Mouse (Mus musculus): ENCODE data around the gene Mybpc1.

Mybpc1 gene

DNA sequence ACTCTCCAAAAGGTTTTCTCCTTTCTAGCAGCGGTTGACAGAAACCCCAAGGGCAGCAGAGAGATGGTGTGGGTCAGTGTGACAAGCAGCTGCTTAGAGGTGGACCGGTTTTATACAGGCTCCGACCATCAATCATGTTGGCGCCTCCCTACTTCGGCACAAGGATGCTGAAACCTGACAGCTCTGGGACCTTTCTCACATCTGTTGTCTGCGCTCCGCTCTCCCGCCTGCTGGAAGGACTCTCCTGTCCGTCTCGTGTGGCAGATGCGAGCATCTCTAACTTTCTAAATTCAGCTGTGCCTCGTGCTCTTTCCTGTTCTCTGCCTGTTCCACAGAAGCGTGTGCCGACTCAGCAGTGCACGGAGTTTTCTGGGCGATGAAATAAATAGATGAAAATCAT lies at the start of gene Mybpc1:
Gene Mybpc1, minus strand, starts transcription at position 210 of the 400 bp plus-strand sequence.
- peak; percentile 84 for DNase-seq (ENCODE audit: low spot score)

DNA sequence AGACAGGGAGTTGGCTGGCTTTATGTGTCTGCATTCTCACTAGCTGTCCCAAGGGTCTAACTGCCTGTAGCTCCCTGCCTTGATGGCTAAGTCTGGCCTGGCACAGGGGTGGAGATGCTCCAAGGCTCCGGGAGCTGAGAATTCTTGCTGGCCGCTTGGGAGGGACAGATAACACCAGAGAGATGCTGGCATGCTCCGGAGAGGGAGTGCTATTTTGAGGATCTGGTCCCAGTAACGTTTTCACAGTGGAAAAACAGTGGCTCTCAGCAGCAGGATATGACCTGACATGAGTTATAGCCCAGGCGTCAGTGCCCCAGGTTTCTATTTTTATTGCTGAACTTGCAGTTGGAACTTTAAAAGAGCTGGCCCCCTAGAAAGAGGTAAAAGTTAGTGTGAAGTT lies 40.5 kb upstream of the Mybpc1 start:
- no peak for DNase-seq (ENCODE audit: low spot score)

DNA sequence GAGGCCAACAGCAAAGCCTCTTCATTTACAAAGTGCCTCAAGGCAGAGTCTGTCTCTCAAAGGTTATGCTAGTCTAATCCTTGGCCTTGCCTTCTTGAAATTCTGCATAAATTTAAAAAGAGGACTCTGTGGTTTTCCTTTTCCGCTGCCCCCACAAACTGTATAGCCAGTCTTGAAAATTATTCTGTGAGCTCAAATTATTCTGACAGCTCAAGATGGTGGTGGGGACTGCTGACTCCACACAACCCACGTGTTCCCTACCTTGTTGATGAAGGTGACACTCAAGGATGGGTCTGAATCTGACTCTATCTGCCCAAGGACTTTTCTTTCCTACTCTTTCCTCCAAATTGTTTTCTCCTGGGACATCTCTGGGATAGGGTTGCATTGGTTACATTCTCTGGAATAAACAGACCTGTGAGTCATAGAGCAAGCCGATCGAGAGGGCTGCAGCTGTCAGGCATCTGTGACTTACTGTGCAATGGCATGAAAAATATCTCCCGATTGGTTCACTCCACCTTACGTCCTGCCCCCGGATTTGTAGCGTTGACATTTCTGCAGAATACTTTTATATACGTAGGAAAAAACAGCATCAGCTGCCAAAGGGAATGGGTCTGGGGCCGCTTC lies 26.5 kb upstream of the Mybpc1 start:
- no peak for DNase-seq (ENCODE audit: low spot score)

DNA sequence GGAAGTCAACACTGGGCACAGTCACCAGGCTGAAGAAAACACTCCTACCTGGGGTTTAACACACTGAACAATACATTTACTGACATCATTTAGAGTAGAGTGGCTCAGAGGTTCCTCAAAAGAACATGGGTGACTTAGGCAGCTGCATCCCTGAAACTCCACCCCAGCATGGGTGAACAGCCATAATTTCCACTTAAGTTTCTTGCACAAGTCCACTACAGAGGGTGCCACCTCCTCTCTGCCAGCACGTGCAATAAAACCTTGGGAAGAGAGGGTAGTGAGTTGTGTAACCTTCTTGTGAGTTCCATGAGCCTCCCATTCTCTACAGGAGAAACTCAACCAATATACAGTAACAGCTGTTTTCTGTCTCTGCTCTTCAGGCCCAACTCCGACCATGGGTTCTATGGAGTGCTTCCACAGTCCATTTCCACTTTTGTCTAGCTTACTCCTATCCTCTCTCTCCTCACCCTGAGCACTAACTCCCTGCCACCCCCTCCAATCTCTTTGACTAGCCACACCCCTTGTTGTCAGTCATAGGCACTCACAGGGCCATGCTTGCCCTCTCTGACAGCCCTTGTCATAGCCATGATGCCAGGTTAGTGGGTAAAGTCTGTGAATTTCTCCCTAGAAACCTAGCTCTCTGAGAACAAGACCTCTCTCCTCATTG lies 25.8 kb upstream of the Mybpc1 start:
- no peak for DNase-seq (ENCODE audit: low spot score)

DNA sequence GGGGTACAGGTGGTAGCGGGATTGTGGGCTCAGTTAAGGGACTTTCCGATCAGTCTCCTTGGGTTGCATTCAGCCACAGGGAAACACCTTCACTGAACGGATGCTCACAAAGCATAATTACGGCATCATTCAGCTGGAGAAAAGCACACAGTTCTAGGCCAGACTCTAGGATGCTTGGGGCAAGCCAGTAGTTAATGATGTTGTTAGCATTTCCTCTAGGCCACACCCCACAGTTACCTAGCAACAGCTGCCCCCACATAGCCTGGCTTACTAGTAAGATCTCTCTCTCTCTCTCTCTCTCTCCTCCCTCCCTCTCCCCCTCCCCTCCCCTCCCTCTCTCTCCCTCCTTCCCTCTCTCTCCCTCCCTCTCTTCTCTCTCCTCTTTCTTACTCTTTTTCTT lies 22.1 kb upstream of the Mybpc1 start:
- peak; percentile 12 for DNase-seq (ENCODE audit: low spot score)

DNA sequence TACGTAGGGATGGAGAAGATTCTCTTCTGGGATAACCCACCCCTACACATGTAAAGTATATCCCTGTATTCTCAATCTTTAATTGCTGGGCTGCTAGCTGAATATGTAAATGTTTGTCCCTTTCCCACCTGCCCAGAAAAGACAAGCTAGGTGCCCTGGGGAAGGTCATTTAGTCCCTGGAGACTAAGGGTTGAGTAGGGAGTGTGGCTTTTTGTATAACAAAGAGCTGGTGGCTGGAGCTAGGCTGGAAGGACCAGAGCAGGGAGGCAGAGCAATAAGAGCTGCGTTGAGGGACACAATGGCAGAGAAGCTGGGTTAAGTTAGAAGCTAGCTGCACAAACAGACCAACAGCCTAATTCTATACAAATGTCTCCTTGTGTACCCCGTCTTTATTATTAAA lies 21.2 kb upstream of the Mybpc1 start:
- no peak for DNase-seq (ENCODE audit: low spot score)

DNA sequence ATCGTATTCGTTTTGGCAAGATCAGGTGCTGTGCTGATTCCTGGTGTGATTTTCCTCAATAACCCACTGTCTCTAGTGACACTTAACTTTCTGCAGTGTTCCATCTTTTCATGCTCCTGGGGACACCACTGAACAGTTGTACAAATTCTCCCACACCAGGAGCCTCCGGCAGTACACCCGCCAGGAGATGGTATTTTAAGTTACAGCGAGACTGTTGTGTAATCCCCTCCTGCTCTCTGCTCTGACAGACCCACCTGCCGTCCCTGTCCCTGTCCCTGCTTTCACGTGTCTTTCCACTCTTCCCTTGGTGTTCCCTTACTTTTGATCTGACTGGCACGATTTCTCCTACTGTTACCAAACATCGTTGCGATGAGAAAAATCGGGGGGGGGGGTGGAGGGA lies 19.3 kb upstream of the Mybpc1 start:
- DNase-seq (ENCODE audit: low spot score) = no peak

DNA sequence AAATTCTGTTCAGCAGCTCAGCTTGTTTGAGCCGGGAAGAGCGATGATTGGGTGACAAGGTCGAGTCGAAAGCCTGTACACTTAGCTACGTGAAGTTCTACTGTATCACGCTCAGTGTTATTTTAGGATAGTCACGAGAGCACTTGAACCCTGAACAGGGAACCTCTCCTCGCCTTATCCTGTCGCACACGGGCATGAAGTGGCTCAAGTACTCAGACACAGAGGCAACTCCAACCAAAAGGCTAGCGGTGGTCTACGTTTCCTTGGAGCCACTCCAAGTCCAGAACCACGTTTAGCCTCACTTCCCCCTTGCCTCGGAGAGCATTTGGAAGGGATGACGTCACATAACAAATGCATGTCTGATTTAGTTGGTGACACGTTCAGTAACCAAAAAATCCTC lies 17.7 kb upstream of the Mybpc1 start:
- no peak for DNase-seq (ENCODE audit: low spot score)

DNA sequence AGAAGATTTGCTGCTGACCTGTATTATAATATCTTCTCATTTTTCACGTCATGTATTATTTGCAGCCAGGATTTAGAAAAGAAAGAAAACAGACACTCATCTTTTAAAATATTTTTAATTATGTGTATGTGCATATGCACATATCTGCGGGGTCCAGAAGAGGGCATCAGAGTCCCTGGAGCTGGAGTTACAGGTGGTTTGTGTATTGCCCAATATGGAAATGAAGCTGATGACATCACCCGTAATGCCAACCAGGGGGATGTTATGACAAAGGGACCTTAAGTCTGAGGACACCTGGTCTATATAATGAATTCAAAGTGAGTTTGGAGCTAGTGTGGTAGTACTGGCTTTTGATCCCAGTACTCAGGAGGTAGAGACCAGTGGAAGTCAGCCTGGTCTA lies 15.9 kb upstream of the Mybpc1 start:
- DNase-seq (ENCODE audit: low spot score) = no peak

DNA sequence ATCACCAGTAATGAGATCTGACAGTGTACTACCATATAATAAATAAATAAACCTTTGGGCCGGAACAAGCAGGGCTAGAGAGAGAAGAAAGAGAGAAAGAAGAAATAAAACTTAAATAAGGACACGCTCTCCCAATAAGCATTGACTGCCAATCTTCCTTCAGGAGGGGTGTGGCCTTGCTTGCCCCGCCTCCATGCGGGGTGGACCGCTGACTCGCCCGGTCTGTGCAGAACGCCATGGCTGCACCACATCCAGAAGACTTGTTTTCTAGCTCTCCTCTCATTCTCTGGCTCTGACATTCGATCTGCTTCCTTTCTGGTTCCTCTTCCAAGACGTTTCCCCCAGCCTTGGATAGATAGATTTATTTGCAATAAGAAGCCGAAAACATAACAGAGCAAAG lies 8.1 kb upstream of the Mybpc1 start:
- no peak for DNase-seq (ENCODE audit: low spot score)

DNA sequence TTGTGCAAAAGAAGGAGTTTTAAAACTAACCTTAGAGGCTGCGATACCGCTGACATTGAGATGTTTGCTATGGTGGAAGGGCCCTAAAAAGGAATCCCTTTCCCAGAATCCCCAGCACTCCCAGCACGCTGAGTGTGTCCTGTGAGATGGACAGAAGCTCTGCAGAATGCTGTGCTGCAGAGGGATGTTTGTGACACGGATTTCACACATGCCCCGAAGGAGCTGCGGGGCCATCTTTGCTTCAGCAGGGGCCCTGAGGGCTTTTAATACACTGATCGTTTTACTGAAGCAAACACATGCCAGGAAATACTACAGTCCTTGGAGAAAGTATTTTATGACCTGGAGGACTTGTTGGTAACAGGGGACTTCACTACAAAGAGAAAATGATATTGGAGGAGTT lies 1.7 kb upstream of the Mybpc1 start:
- no peak for DNase-seq (ENCODE audit: low spot score)

DNA sequence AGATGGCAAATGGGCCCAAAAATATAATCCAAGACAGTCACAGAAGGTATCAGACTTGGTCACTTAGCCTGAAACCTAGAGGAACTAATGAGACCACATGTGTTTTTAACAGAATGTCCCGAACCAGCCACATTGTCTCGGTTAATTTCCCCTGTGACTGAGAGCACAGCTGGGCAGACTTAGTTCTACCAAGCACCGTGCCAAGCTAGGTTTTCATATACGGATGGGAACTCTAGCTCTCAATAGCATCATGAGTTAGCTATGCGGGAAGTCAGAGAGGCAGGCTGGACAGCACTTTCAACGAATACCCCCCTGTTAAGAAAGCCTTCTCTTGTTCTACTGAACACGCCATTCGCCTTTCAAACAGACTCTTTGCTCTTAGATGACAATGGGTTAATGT lies 1.1 kb upstream of the Mybpc1 start:
- DNase-seq (ENCODE audit: low spot score) = peak; percentile 7

DNA sequence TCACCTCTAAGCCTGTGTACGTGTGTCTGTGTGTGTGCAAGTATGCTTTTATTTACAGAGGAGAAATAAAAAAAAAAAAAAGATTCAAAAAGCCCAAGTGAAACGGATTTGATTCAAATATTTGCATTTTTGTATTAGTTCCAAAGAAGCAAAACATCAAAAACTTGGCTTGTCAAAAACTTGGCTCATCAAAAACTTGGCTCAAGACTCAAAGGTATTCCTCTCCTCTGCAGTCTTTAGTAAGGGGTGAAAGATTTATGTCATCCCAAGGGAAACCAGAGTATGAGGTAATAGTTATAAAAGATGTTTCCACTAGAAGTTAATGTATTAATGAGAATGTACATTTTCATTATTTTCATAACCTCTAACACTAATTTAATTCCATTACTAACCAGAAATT lies 1.2 kb downstream of the Mybpc1 start:
- DNase-seq (ENCODE audit: low spot score) = no peak

DNA sequence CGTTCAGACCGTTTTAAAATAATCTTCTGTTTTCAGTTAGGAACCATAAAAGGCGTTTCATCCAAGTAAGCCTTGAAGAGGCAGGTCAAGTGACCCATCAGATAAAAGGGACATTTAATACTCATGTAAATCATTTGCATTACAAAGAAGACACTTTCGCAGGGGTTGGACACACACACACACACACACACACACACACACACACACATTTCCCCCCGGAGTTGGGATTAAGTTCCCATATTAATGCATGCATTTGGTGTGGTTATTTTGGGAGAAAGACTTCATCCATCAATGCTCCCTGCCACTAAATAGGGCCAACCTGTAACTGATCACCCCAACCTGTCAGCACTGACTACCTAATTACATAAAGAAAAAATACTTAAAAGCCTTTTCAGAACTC lies 1.7 kb downstream of the Mybpc1 start:
- DNase-seq (ENCODE audit: low spot score) = no peak

DNA sequence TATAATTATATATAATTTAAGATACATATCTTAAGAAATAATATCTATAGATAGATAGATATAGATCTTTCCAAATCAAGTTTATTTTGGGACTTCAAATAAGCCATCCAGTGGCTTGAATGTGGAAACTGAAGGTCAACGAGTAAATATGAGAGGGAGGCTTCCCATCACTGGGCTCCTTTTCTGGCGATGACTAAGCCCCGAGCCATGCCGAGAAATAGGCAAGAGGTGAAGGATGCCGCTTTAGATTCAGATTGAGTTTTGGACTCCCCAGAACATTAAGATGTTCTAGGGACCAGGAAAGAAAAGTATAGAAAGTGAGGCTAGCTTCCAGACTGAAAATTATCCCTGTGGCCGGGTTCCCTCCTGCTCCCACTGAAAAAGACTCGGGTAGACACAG lies 4.4 kb downstream of the Mybpc1 start:
- no peak for DNase-seq (ENCODE audit: low spot score)

DNA sequence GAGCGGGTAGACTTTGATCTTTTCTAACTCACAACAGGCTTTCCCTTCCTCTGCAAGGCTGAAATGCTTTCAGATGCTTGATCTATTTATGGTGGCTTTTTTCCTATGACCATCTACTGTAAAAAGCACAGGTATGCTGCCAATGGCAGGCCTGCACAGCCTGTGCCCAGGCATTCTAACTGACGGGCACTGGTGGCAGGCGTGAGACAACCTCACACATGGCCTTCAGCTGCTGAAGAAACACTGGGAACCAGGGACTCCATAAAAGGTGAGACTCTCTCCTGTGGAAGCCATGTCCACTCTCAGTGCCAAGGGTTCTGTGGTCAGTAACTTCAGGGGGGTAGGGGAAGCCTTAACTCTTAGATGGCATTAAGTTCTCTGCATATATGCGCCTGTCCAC lies 12.6 kb downstream of the Mybpc1 start:
- no peak for DNase-seq (ENCODE audit: low spot score)

DNA sequence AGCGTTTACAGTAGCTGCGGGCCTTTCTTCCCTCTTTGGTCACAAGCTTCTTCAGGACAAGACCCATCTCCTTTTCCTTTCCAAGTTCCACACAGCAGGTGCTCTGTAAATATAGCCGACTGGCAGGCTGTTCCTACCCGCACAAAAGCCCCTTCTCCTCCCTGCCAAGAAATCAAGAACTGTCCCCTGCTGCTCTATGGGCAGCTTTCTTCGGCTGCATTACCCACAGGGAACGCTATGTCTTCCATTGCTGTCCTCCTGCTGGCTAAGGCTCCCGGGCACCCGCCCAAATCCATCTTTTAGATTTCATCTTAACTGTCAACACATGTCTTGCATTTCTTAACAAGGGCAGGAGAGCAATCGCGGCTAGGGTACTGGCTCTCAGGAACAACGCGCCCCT lies 13.9 kb downstream of the Mybpc1 start:
- no peak for DNase-seq (ENCODE audit: low spot score)

DNA sequence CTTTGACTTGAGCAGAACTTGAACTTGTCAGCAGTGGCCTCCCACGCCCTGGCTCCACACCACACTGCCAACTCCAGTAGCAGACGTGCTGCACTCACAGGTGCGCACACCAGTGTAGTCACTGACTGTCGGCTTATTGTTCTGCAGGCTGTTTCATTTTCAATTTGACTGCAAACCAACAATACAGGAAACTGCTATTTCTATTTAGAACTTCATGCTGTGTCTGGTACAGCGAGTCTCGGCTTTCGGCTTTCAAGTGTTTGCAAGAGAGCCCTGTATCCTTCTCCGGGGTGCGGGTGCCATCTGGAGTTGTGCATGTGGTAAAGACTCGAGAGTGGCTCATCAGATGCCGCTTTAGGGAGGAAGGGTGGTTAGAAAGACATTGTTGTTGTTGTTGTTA lies 20.5 kb downstream of the Mybpc1 start:
- DNase-seq (ENCODE audit: low spot score) = no peak

DNA sequence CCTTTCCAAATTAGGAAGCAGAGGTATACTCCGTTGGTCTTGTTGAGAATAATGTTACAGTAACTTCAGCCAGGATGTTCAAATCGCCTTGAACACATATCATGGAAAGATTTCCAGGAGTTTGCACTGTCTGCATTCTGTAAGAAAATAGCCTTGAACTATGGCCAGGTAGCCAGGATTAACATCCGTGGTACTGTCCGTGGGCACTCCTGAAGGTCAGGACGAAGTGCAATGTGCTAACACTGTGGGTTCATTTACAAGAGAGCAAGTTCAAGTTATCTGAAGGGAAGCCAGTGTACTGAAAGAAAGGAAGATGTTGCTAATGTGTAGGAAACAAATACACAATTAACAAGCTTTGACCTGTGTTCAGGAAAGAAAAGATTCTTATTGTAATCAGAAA lies 24.2 kb downstream of the Mybpc1 start:
- DNase-seq (ENCODE audit: low spot score) = no peak

DNA sequence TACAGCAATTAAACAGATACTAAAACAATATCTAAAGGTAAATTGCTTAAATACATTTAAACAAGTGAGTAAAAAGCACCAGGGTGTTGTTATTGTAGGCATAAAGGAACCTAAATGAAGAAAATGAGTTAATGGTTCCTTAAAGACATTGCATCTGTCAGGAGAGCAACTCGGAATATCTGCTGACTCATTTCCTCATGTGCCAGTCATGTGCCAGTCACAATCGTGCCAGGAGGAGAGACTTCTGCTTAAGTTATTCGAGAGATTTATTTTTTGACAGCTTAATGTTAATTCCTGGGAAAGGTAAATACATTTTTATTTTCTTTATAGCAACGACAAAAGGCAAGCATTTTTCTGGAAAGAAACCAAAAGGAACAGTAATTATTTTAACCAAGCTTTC lies 26.3 kb downstream of the Mybpc1 start:
- no peak for DNase-seq (ENCODE audit: low spot score)

DNA sequence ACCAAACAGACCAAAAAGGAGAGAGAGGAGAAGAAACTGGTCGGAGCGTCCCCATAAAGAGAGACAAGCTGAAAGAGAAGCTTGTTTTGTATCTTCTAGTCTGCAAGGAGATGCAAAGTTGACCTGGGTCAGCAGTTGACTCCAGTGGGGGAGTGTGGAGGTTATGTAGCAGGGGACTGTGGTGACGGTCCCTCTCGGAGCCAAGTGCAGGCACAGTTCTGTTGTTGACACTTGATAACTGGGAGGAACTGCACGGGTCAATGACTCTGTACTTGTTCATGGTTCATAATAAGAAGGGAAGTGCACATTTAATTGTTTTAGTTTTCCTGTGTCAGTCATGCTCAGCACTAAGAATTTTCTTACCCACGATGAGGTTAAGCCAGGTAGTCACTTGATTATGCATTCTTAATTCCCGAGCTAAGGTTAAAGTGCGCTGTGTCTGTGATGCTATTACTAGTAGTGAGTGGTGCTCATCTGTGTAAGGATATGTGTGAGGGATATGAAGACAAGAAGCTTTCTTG lies 30.8 kb downstream of the Mybpc1 start:
- no peak for DNase-seq (ENCODE audit: low spot score)

DNA sequence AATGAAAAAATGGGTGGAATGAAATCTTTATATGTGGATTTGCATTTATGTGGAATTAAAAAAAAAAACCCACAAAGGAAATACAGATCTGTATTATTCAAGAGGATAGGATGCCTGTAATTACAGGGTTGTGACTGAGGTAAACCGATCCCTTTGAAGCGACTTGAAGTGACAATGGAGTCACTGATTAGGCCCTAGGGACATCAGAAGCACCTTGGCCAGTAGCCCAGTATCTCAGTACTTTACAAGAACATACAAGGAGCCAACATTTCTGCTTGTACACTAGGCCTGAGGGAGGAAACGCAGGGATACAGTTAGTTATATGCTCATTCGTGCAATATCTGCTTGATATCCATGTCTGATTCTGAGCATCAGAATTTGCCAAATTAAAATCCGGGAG lies 32.8 kb downstream of the Mybpc1 start:
- DNase-seq (ENCODE audit: low spot score) = no peak

DNA sequence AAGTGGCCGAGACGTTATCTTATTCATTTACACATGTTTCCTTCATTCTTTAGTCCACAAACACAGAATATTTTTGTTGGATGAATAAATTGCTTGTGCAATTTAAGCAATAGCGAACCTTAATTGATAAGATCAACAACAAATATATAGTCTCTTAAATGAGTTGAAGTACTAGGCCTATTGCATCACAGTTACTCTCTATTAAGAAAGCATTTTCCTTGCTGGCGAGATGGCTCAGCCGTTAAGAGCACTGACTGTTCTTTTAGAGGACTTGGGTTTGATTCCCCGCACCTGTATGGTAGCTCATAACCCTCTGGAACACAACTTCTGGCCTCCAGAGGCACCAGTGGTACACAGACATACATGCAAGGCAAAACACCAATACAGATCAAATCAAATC lies 47.9 kb downstream of the Mybpc1 start:
- DNase-seq (ENCODE audit: low spot score) = no peak

DNA sequence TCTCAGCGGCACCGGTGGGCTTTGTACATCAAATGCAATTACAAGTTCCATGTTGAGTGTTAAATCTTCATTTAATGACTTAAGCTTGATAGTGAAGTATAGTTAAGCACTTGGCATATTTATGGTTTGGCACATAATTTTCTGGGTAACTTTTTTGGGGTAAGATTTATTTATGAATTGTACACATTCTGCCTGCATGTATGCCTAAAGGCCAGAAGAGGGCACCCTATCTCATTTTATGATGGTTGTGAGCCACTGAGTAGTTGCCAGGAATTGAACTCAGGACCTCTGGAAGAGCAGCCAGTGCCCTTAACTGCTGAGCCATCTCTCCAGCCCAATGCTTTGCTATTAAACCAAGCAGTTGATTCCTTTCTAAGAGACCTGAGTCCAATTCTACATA lies 52.2 kb downstream of the Mybpc1 start:
- DNase-seq (ENCODE audit: low spot score) = no peak
